Mouse (Mus musculus): ENCODE measurements around the gene Adtrp. TPM values are rescaled to one million over a fixed set of nuclear protein-coding genes. Genes with fewer than 3 reads are reported as not detected.

The Adtrp gene
- polyA plus RNA-seq, 2 experiments = 3.9 to 9.3 TPM

GRCm38 (mm10) chr13:41729660-41730059 lies 117.8 kb downstream of the Adtrp start:
- no peak overlapping the region for H3K27ac ChIP-seq (replicated peaks; ENCODE audit: low read depth, low read length)
- ATAC-seq (ENCODE audit: low FRiP score, low read depth) (no peak), DNase-seq (ENCODE audit: low spot score) (no peak)
- H3K36me3 ChIP-seq (ENCODE audit: control insufficient read depth, insufficient read depth, low read length) = no peaks in the 10 kb centered on the region
- no peak for TF ChIP-seq POLR2A (IDR thresholded peaks at IDR 0.05; ENCODE audit: borderline replicate concordance, extremely low read depth, insufficient read depth, insufficient read length)
- H3K27me3 ChIP-seq (ENCODE audit: control insufficient read depth, insufficient read depth, low read length) = no peaks in the 10 kb centered on the region
- H3K9ac ChIP-seq (ENCODE audit: low read depth, low read length, severe bottlenecking) = no peak overlapping the region
- H3K9me3 ChIP-seq (ENCODE audit: control insufficient read depth, low read length) = no peaks in the 10 kb centered on the region
- WGBS = 91% methylated on average over 8 of the region's 8 CpGs
- no peak overlapping the region for H3K4me2 ChIP-seq (replicated peaks; ENCODE audit: low read depth, low read length, severe bottlenecking)
- H3K4me1 ChIP-seq (ENCODE audit: control insufficient read depth, insufficient read depth, low read length) = no peaks in the 10 kb centered on the region
- H3K4me3 ChIP-seq (replicated peaks; ENCODE audit: low read length) = no peak overlapping the region

GRCm38 (mm10) chr13:41727803-41728202 lies 119.7 kb downstream of the Adtrp start:
- Histone ChIP-seq H3K36me3 (ENCODE audit: control insufficient read depth, insufficient read depth, low read length) (no peaks in the 10 kb centered on the region), H3K9me3 (ENCODE audit: control insufficient read depth, low read length) (no peaks in the 10 kb centered on the region), H3K27ac (replicated peaks; ENCODE audit: low read depth, low read length) (no peak overlapping the region), H3K4me3 (replicated peaks; ENCODE audit: low read length) (no peak overlapping the region), H3K27me3 (ENCODE audit: control insufficient read depth, insufficient read depth, low read length) (no peaks in the 10 kb centered on the region), H3K9ac (ENCODE audit: low read depth, low read length, severe bottlenecking) (no peak overlapping the region), H3K4me2 (replicated peaks; ENCODE audit: low read depth, low read length, severe bottlenecking) (no peak overlapping the region), H3K4me1 (ENCODE audit: control insufficient read depth, insufficient read depth, low read length) (no peaks in the 10 kb centered on the region)
- no peak for ATAC-seq (ENCODE audit: low FRiP score, low read depth)
- DNase-seq (ENCODE audit: low spot score) = no peak
- WGBS = 86% methylated on average over 3 of the region's 3 CpGs
- TF ChIP-seq POLR2A (IDR thresholded peaks at IDR 0.05; ENCODE audit: borderline replicate concordance, extremely low read depth, insufficient read depth, insufficient read length) = no peak

- Histone ChIP-seq H3K4me3 (replicated peaks; ENCODE audit: low read length) (no peak overlapping the region), H3K27ac (replicated peaks; ENCODE audit: low read depth, low read length) (no peak overlapping the region), H3K9ac (ENCODE audit: low read depth, low read length, severe bottlenecking) (no peak overlapping the region), H3K9me3 (ENCODE audit: control insufficient read depth, low read length) (no peaks in the 10 kb centered on the region), H3K36me3 (ENCODE audit: control insufficient read depth, insufficient read depth, low read length) (no peaks in the 10 kb centered on the region), H3K27me3 (ENCODE audit: control insufficient read depth, insufficient read depth, low read length) (no peaks in the 10 kb centered on the region), H3K4me1 (ENCODE audit: control insufficient read depth, insufficient read depth, low read length) (no peaks in the 10 kb centered on the region), H3K4me2 (replicated peaks; ENCODE audit: low read depth, low read length, severe bottlenecking) (no peak overlapping the region)
- no peak for ATAC-seq (ENCODE audit: low FRiP score, low read depth)
- DNase-seq (ENCODE audit: low spot score) = no peak
- no peak for TF ChIP-seq POLR2A (IDR thresholded peaks at IDR 0.05; ENCODE audit: borderline replicate concordance, extremely low read depth, insufficient read depth, insufficient read length)
- 85% methylated on average over 16 of the region's 16 CpGs for WGBS
Measured at GRCm38 (mm10) chr13:41719331-41719730, 128.2 kb downstream of the Adtrp start.

DNA sequence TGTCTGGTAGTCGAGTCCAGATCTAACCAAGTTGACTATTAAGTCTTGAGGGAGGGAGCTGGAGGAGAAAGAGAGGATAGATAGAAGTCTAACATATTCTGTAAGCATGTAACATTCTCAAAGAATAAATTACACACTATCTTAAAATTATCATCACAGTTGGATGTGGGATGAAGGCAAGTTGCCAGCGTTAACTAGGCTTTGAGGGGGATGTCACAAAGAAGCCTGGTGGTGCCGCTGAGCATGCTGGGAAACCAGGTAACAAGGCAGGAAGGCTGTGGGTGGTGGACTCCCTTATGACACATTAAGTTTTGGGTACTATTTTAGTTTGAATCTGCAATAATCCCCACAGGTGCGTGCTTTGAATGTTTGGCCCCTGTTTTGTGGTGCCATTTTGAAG lies 129.4 kb downstream of the Adtrp start:
- ATAC-seq (ENCODE audit: low FRiP score, low read depth) = no peak
- Histone ChIP-seq H3K9ac (ENCODE audit: low read depth, low read length, severe bottlenecking) (no peak overlapping the region), H3K4me2 (replicated peaks; ENCODE audit: low read depth, low read length, severe bottlenecking) (no peak overlapping the region), H3K36me3 (ENCODE audit: control insufficient read depth, insufficient read depth, low read length) (no peaks in the 10 kb centered on the region), H3K4me1 (ENCODE audit: control insufficient read depth, insufficient read depth, low read length) (no peaks in the 10 kb centered on the region), H3K4me3 (replicated peaks; ENCODE audit: low read length) (no peak overlapping the region), H3K27ac (replicated peaks; ENCODE audit: low read depth, low read length) (no peak overlapping the region), H3K27me3 (ENCODE audit: control insufficient read depth, insufficient read depth, low read length) (no peaks in the 10 kb centered on the region), H3K9me3 (ENCODE audit: control insufficient read depth, low read length) (no peaks in the 10 kb centered on the region)
- WGBS = 96% methylated on average over 4 of the region's 4 CpGs
- no peak for DNase-seq (ENCODE audit: low spot score)
- TF ChIP-seq POLR2A (IDR thresholded peaks at IDR 0.05; ENCODE audit: borderline replicate concordance, extremely low read depth, insufficient read depth, insufficient read length) = no peak

Other genes with a start within 250 kb of the Adtrp start
- gene Tmem170b, start 241.8 kb downstream of the Adtrp start, polyA plus RNA-seq (2012; rRNA removed) = 4.4 and 4.7 TPM in 2 replicates
- 15.1 and 15.7 TPM in 2 replicates for gene Tmem170b, start 241.8 kb downstream of the Adtrp start, polyA plus RNA-seq (2014; fragmentation: Nextera tagmentation; extraction: Ambion mirVana)
- 15.4 and 15.7 TPM in 2 replicates for gene Hivep1, start 204.3 kb upstream of the Adtrp start, polyA plus RNA-seq (2012; rRNA removed)
- 13.4 and 13.6 TPM in 2 replicates for gene Hivep1, start 204.3 kb upstream of the Adtrp start, polyA plus RNA-seq (2014; fragmentation: Nextera tagmentation; extraction: Ambion mirVana)

All from limb, embryonic 14.5 days (tissue).